Mouse (Mus musculus) megakaryocyte-erythroid progenitor cell, adult 5-6 weeks (primary cell): ENCODE results near the gene Enox1. TPM values are rescaled to one million over a fixed set of nuclear protein-coding genes. Genes with fewer than 3 reads are reported as not detected.

ENCODE experiments used
- ATAC-seq: replicated peaks from 2 replicates; pipeline ENCODE4 v1.8.0; 2016; ENCODE audit warnings: mild to moderate bottlenecking, inconsistent platforms; ENCODE audit not compliant: severe bottlenecking, poor library complexity, low FRiP score, low TSS enrichment
- total RNA-seq, 2 experiments: library from RNA; stranded (forward) in 1 of 2; stranded (reverse) in 1 of 2; fragments of 200-1000, 215-1000 nt in 1 of 2; fragments of >200 nt in 1 of 2; fragmentation: Nextera tagmentation in 1 of 2; gene quantifications; 2 replicates each; pipeline ENCODE4 v1.2.3; 2014 to 2017

Gene Enox1
- total RNA-seq, 2 experiments from 2014 or later = not detected

- no peak for ATAC-seq
Observed at GRCm38 (mm10) chr14:77706511-77707246, 550.1 kb downstream of the Enox1 start.

- ATAC-seq = no peak
Observed at GRCm38 (mm10) chr14:77707279-77707678, 550.7 kb downstream of the Enox1 start.

- ATAC-seq = no peak
Observed at GRCm38 (mm10) chr14:77708354-77709150, 552.0 kb downstream of the Enox1 start.

GRCm38 (mm10) chr14:77714931-77715535 is 558.5 kb downstream of the Enox1 start:
- no peak for ATAC-seq

GRCm38 (mm10) chr14:77716981-77717380 is 560.4 kb downstream of the Enox1 start:
- no peak for ATAC-seq

- ATAC-seq = no peak
Observed at GRCm38 (mm10) chr14:77718814-77719213, 562.3 kb downstream of the Enox1 start.

GRCm38 (mm10) chr14:77738056-77738455 is 581.5 kb downstream of the Enox1 start:
- ATAC-seq = no peak

GRCm38 (mm10) chr14:77738751-77739365 is 582.3 kb downstream of the Enox1 start:
- ATAC-seq = no peak

GRCm38 (mm10) chr14:77739376-77739775 is 582.8 kb downstream of the Enox1 start:
- ATAC-seq = no peak

GRCm38 (mm10) chr14:77744638-77745240 is 588.2 kb downstream of the Enox1 start:
- no peak for ATAC-seq

- ATAC-seq = no peak
Observed at GRCm38 (mm10) chr14:77748920-77749319, 592.4 kb downstream of the Enox1 start.

Other genes with a start within 250 kb of the Enox1 start
- 2.5 and 4.4 TPM in 2 replicates for gene Ccdc122, start 120.0 kb upstream of the Enox1 start, total RNA-seq (2014; fragmentation: Nextera tagmentation)
- 6.7 and 12.6 TPM in 2 replicates for gene Ccdc122, start 120.0 kb upstream of the Enox1 start, total RNA-seq (2017)
- 3.0 and 3.5 TPM in 2 replicates for gene Lacc1, start 119.9 kb upstream of the Enox1 start, total RNA-seq (2014; fragmentation: Nextera tagmentation)
- 1.3 and 2.7 TPM in 2 replicates for gene Lacc1, start 119.9 kb upstream of the Enox1 start, total RNA-seq (2017)